Mouse (Mus musculus): Measurements from ENCODE around the gene Rhoa.

GRCm38 (mm10) chr9:108266261-108266935 lies 39.5 kb upstream of the Rhoa start:
- TF ChIP-seq CTCF (IDR thresholded peaks at IDR 0.05; ENCODE audit: low read depth, low read length) (no peak), EP300 (IDR thresholded peaks at IDR 0.05; ENCODE audit: insufficient read depth, low read depth, low read length) (no peak)

All from ES-Bruce4 (cell line).